Mouse (Mus musculus): ENCODE results near the gene Fam219b. TPM values are rescaled to one million over a fixed set of nuclear protein-coding genes. Genes with fewer than 3 reads are reported as not detected.

Fam219b gene
- polyA plus RNA-seq (2012; rRNA removed): 9.5 and 10.9 TPM in 2 replicates

DNA sequence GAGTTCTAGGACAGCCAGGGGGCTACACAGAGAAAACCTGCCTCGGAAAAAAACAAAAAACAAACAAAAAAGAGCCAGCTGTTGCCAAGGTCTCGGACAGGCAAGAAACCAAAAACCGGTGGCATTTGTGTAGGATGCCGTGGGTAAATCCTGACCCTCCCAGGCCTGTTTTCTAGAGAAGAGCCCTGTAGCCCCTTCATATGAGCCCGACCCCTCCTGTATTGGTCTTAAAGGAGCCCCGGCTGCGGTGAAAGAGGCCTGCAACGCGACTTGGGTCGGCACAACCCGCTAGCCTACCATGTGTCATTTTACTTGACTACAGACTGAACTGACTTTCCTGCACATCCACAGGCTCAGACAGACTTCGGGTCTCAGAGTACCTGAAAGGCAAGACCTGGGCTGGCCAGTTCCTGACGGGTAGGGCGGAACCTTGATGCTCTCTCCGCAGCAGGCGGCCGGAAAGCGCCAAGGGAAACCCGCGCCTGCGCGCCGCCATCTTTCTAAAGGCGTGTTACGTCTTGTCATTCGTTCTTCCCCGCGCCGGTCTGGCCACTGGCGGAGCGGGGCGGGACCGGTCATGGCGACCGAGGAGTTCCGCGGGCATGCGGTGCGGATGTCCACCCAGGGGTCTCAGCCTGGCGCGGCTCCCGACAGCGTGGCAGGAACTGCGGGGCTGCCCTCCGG lies at the start of gene Fam219b:
TSS of gene Fam219b (plus strand) at position 485 of the 684 bp plus-strand sequence.
- Histone ChIP-seq H3K27ac (ENCODE audit: insufficient read depth, low read length) (peak within 1 kb of the TSS; percentile 60), H3K4me1 (ENCODE audit: control insufficient read depth, insufficient read depth, low read length) (peaks cover 6% of the 10 kb centered on the region), H3K4me3 (ENCODE audit: insufficient read depth, low read length) (peak within 1 kb of the TSS; percentile 74)
- peak; percentile 82 for TF ChIP-seq POLR2A (IDR thresholded peaks at IDR 0.05; ENCODE audit: extremely low read depth, insufficient read depth, low read length)
- TF ChIP-seq CTCF (IDR thresholded peaks at IDR 0.05; ENCODE audit: extremely low read depth, insufficient read depth, low read length): no peak

DNA sequence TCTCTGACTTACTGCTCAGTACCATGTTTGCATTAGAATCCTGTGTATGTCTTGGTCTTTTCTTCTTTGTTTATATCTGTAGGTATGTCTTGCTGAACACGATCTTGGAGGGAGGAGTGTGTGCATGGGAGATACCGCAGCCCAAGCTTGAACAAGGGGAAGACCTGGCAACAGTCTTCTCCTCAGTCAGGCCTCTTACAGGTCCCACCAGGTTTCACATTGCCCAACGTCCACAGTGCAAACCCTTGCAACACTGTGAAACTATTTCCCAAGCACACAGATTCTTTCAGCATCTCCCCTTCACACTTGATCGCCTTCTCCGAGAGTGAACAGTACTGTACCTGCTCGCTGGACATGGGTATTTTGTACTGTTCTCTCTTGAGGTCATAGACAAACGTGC lies 49.5 kb upstream of the Fam219b start:
- Histone ChIP-seq H3K27ac (ENCODE audit: insufficient read depth, low read length) (no peak overlapping the region), H3K4me1 (ENCODE audit: control insufficient read depth, insufficient read depth, low read length) (no peaks in the 10 kb centered on the region), H3K4me3 (ENCODE audit: insufficient read depth, low read length) (no peak overlapping the region)
- no peak for TF ChIP-seq POLR2A (IDR thresholded peaks at IDR 0.05; ENCODE audit: extremely low read depth, insufficient read depth, low read length)
- no peak for TF ChIP-seq CTCF (IDR thresholded peaks at IDR 0.05; ENCODE audit: extremely low read depth, insufficient read depth, low read length)

DNA sequence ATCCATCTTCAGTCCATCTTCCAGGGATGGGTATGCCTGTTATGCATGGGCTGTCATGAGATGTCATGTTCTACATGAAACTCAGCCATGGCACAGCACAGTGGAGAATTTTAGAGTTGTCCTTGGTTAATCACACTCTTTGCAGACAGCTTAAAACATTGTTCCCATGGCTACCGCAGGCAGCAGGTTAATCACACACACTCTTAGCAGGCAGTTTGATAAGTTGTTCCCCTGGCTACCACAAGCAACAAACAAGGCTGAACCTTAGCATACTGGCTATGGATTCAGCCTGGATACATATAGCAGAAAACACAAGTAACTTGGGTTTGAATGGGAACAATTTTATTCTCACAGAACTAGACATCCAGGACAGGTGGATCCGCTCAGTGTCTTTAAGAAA lies 43.8 kb upstream of the Fam219b start:
- no peak overlapping the region for H3K27ac ChIP-seq (ENCODE audit: insufficient read depth, low read length)
- no peaks in the 10 kb centered on the region for H3K4me1 ChIP-seq (ENCODE audit: control insufficient read depth, insufficient read depth, low read length)
- H3K4me3 ChIP-seq (ENCODE audit: insufficient read depth, low read length): no peak overlapping the region
- no peak for TF ChIP-seq CTCF (IDR thresholded peaks at IDR 0.05; ENCODE audit: extremely low read depth, insufficient read depth, low read length)
- TF ChIP-seq POLR2A (IDR thresholded peaks at IDR 0.05; ENCODE audit: extremely low read depth, insufficient read depth, low read length): no peak

DNA sequence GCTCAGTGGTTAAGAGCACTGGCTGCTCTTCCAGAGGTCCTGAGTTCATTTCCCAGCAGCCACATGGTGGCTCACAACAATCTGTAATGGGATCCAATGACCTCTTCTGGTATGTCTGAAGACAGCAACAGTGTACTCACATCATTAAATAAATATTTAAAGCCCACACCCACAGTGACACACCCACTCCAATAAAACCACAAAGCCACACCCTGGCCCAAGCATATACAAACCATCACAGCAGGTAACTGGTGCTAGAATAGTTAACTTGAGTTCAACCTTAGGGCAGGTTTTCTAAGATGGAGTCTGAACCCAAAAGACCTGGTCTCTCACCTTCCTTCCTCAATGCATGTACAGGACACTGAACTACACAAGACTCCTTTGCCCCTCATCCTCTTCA lies 42.4 kb upstream of the Fam219b start:
- no peaks in the 10 kb centered on the region for H3K4me1 ChIP-seq (ENCODE audit: control insufficient read depth, insufficient read depth, low read length)
- H3K27ac ChIP-seq (ENCODE audit: insufficient read depth, low read length): no peak overlapping the region
- H3K4me3 ChIP-seq (ENCODE audit: insufficient read depth, low read length): no peak overlapping the region
- TF ChIP-seq CTCF (IDR thresholded peaks at IDR 0.05; ENCODE audit: extremely low read depth, insufficient read depth, low read length) (no peak), POLR2A (IDR thresholded peaks at IDR 0.05; ENCODE audit: extremely low read depth, insufficient read depth, low read length) (no peak)

DNA sequence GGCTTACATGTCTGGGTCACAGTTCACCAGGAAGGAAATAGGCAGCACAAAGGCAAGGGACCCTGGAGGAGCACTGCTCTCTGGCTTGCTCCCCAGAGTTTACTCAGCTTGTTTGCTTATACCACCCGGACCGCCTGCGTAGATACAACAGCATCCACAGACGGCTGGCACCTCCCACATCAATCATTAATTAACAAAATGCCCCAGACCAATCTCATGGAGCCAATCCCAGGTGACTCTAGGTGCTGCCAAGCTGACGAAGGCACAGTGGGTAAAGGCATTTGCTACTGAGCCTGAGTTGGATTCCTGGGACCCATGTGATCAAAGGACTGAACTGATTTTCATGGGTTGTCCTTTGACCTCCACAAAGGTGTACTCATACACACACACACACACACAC lies 40.1 kb upstream of the Fam219b start:
- H3K27ac ChIP-seq (ENCODE audit: insufficient read depth, low read length): no peak overlapping the region
- H3K4me1 ChIP-seq (ENCODE audit: control insufficient read depth, insufficient read depth, low read length): no peaks in the 10 kb centered on the region
- H3K4me3 ChIP-seq (ENCODE audit: insufficient read depth, low read length): no peak overlapping the region
- TF ChIP-seq POLR2A (IDR thresholded peaks at IDR 0.05; ENCODE audit: extremely low read depth, insufficient read depth, low read length): no peak
- TF ChIP-seq CTCF (IDR thresholded peaks at IDR 0.05; ENCODE audit: extremely low read depth, insufficient read depth, low read length): no peak

DNA sequence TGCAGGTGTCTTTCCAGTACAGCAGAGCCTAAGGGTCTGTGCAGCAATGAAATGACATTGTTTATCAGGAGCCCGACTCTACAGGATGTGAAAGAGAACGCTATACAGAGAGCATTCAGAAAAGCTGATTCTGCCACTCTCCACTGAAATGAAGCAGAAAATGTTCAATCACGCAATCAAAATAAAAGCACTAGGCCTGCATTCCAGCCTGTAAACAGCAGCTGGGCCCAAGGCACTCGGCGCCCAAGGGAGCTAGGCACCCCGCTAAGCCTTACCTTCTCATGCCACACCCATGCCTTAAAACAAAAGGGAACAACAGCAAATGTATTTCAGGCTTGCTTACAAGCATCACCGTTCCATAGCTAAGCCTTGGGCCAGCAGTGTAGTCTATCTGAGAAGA lies 38.8 kb upstream of the Fam219b start:
- TF ChIP-seq POLR2A (IDR thresholded peaks at IDR 0.05; ENCODE audit: extremely low read depth, insufficient read depth, low read length) (no peak), CTCF (IDR thresholded peaks at IDR 0.05; ENCODE audit: extremely low read depth, insufficient read depth, low read length) (no peak)
- no peaks in the 10 kb centered on the region for H3K4me1 ChIP-seq (ENCODE audit: control insufficient read depth, insufficient read depth, low read length)
- H3K27ac ChIP-seq (ENCODE audit: insufficient read depth, low read length): no peak overlapping the region
- no peak overlapping the region for H3K4me3 ChIP-seq (ENCODE audit: insufficient read depth, low read length)

DNA sequence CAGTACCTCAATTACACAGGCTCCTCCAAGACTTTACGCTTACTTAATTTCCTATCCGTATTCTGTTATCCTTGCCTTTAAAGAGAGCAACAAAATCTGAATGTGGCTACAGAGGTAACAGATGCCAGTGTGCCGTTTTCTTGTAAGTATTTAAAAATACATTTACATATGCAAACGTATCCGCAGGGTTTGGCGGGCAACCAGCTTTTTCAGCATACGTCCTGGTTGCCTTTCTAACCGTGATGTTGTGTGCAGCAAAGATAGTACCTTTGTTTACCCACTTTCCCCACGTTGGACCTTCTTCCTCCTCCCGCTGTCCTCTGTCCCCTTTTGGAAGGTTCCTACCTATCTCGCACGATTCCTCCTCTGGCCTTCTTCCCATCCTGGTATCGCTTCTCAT lies 35.9 kb upstream of the Fam219b start:
- no peak for TF ChIP-seq CTCF (IDR thresholded peaks at IDR 0.05; ENCODE audit: extremely low read depth, insufficient read depth, low read length)
- TF ChIP-seq POLR2A (IDR thresholded peaks at IDR 0.05; ENCODE audit: extremely low read depth, insufficient read depth, low read length): no peak
- Histone ChIP-seq H3K4me3 (ENCODE audit: insufficient read depth, low read length) (peak overlapping the region; percentile 43), H3K4me1 (ENCODE audit: control insufficient read depth, insufficient read depth, low read length) (no peaks in the 10 kb centered on the region), H3K27ac (ENCODE audit: insufficient read depth, low read length) (no peak overlapping the region)

DNA sequence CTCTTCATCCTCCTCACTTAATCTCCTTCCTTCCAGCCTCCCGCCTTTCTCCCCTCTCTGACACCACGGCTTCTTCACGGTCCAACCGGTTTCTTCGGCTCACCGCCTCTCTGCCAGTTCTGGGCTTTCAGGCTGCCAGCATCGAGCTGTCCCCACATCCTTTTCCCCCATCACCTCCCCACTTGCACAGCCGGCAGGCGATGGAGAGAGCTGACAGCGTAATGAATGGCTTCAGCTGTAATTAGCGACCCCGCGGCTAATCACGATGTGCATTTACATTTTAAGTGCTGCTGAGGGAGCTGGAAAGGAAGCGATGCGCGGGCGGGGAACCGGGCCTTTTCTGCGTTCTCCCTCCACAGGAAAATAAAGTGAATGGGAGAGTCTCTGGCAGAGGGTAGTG lies 35.5 kb upstream of the Fam219b start:
- TF ChIP-seq CTCF (IDR thresholded peaks at IDR 0.05; ENCODE audit: extremely low read depth, insufficient read depth, low read length) (no peak), POLR2A (IDR thresholded peaks at IDR 0.05; ENCODE audit: extremely low read depth, insufficient read depth, low read length) (no peak)
- Histone ChIP-seq H3K27ac (ENCODE audit: insufficient read depth, low read length) (no peak overlapping the region), H3K4me1 (ENCODE audit: control insufficient read depth, insufficient read depth, low read length) (no peaks in the 10 kb centered on the region), H3K4me3 (ENCODE audit: insufficient read depth, low read length) (peak overlapping the region; percentile 43)

DNA sequence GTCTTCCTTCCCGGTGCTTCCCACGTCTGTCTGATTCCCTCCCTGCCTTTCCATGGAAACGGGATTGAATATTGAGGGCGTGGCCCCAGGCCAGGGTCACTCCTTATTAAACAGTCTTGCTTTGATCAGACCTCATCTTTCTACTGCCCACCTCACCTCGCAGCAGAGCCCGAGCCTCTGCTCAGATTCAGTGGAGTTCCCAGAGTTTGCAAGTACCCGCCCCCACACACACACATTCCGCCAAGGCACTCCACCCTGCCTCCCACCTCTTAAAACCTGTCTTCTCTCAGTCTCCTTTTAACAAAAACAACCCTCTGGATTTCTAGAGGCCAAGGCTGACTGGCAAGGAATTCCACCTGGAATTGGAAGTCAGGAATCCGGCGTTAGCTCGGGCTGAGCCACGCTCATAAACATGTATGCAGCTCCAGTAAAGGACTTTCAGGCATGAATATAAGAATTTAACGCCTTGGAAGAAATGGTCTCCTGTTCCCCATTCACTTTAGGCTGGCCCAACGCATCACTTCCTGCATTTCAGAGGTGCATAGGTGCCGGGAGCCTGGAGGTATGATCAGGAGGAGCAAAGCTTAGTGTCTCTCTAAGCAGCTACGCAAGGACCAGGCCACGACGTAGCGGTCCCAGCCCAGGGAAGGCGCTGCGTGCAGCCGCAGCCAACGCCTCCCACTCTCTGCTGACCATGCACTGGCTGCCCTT lies 34.3 kb upstream of the Fam219b start:
- Histone ChIP-seq H3K27ac (ENCODE audit: insufficient read depth, low read length) (peak overlapping the region; percentile 11; the same call in 1 of the 2 replicates), H3K4me1 (ENCODE audit: control insufficient read depth, insufficient read depth, low read length) (no peaks in the 10 kb centered on the region), H3K4me3 (ENCODE audit: insufficient read depth, low read length) (peak overlapping the region; percentile 43)
- TF ChIP-seq POLR2A (IDR thresholded peaks at IDR 0.05; ENCODE audit: extremely low read depth, insufficient read depth, low read length) (no peak), CTCF (IDR thresholded peaks at IDR 0.05; ENCODE audit: extremely low read depth, insufficient read depth, low read length) (no peak)

Data from cortical plate, adult 2 months (tissue).